Mouse (Mus musculus): ENCODE measurements around the gene AC170998.1.

- TF ChIP-seq EP300 (optimal IDR thresholded peaks at IDR 0.05) (no peak), CTCF (IDR thresholded peaks at IDR 0.05; ENCODE audit: low read depth) (no peak)
These were observed 43.4 kb upstream of the AC170998.1 start for GRCm38 (mm10) chr17:28682311-28683084.

All from stomach, postnatal 0 days (tissue).